ENCODE assay signal across 13 mouse cellular contexts in genomic region chr10:128502341-128502740, GRCm38 (mm10). TPM values are rescaled to one million over a fixed set of nuclear protein-coding genes. Genes with fewer than 3 reads are reported as not detected.
DNase-seq lines count a peak whose midpoint lies in the region; ATAC-seq and TF ChIP-seq lines count a peak whose summit lies in the region.
"Had no signal": no experiment of that assay in that cellular context is flagged by ENCODE, and none has a peak within 500 bp of the region (broad histone marks: within the 10 kb centered on the region; RNA-seq: fewer than 3 reads in every experiment).

No protein-coding gene starts in this region.

- 0 out of 2 replicates have a peak, but pooled peaks have one; percentile 41 for TF ChIP-seq EP300 in heart, adult 2 months (IDR thresholded peaks at IDR 0.05; ENCODE audit: insufficient read depth, low read depth, low read length)

- peak overlapping the region; percentile 79 for H3K27ac ChIP-seq in heart, adult 2 months
- H3K27ac ChIP-seq in heart, embryonic 11.5 days (ENCODE audit: low read depth, low read length): no peak overlapping the region
- peak overlapping the region; percentile 64 for H3K27ac ChIP-seq in liver, embryonic 13.5 days
- H3K27ac ChIP-seq: heart, embryonic 13.5 days; hindbrain, embryonic 15.5 days; neural tube, embryonic 15.5 days had no signal

- peak; percentile 39; the same call in 1 of the 2 replicates for TF ChIP-seq POLR2A in heart, adult 2 months (IDR thresholded peaks at IDR 0.05; ENCODE audit: insufficient read depth, low read depth, low read length)

- no peaks in the 10 kb centered on the region for H3K9me3 ChIP-seq in heart, embryonic 11.5 days (replicated peaks; ENCODE audit: control insufficient read depth, low read length)
- no peaks in the 10 kb centered on the region for H3K9me3 ChIP-seq in liver, embryonic 13.5 days (replicated peaks)
- H3K9me3 ChIP-seq: heart, embryonic 13.5 days; hindbrain, embryonic 15.5 days; neural tube, embryonic 15.5 days had no signal

- peak overlapping the region; percentile 32 for H3K9ac ChIP-seq in heart, adult 2 months (ENCODE audit: low read depth, low read length)
- H3K9ac ChIP-seq in heart, embryonic 11.5 days (ENCODE audit: low read depth, low read length): no peak overlapping the region
- no peak overlapping the region for H3K9ac ChIP-seq in liver, embryonic 13.5 days
- H3K9ac ChIP-seq: heart, embryonic 13.5 days; hindbrain, embryonic 15.5 days; neural tube, embryonic 15.5 days had no signal

- no peaks in the 10 kb centered on the region for H3K36me3 ChIP-seq in heart, adult 2 months (ENCODE audit: control insufficient read depth, insufficient read depth, low read length)
- no peaks in the 10 kb centered on the region for H3K36me3 ChIP-seq in heart, embryonic 11.5 days (ENCODE audit: control insufficient read depth, insufficient read depth, low read length)
- no peaks in the 10 kb centered on the region for H3K36me3 ChIP-seq in liver, embryonic 13.5 days
- H3K36me3 ChIP-seq: hindbrain, embryonic 15.5 days; neural tube, embryonic 15.5 days had no signal

- H3K4me3 ChIP-seq in heart, adult 2 months: peak overlapping the region; percentile 21; the same call in 1 of the 2 replicates
- H3K4me3 ChIP-seq in heart, embryonic 11.5 days (ENCODE audit: low read depth, low read length): no peak overlapping the region
- H3K4me3 ChIP-seq in liver, embryonic 13.5 days (replicated peaks): no peak overlapping the region
- H3K4me3 ChIP-seq: heart, embryonic 13.5 days; hindbrain, embryonic 15.5 days; neural tube, embryonic 15.5 days had no signal

- intact Hi-C loops in heart, adult 2 months (cut with DNase I): no loop called here
- intact Hi-C loops in left cerebral cortex, postnatal 36 days (cut with DNase I): no loop called here

- no peak for TF ChIP-seq CTCF in heart, adult 2 months (IDR thresholded peaks at IDR 0.05)

- H3K4me1 ChIP-seq in heart, adult 2 months (ENCODE audit: control insufficient read depth, insufficient read depth, low read length): peaks cover 6% of the 10 kb centered on the region
- H3K4me1 ChIP-seq in heart, embryonic 11.5 days (ENCODE audit: control insufficient read depth, insufficient read depth, low read length): peaks cover 4% of the 10 kb centered on the region
- H3K4me1 ChIP-seq in liver, embryonic 13.5 days (replicated peaks): peaks cover 66% of the 10 kb centered on the region

- ATAC-seq in heart, embryonic 11.5 days (replicated peaks; ENCODE audit: insufficient number of reproducible peaks, low FRiP score, low TSS enrichment): no peak
- no peak for ATAC-seq in liver, embryonic 13.5 days (ENCODE audit: low read depth)
- no peak for ATAC-seq in megakaryocyte-erythroid progenitor cell, adult 5-6 weeks (replicated peaks; ENCODE audit: low FRiP score, low TSS enrichment, poor library complexity, severe bottlenecking)
- ATAC-seq: midbrain, embryonic 16.5 days had no signal

- no peak overlapping the region for H3K4me2 ChIP-seq in heart, embryonic 11.5 days
- H3K4me2 ChIP-seq in liver, embryonic 13.5 days: no peak overlapping the region
- H3K4me2 ChIP-seq: heart, embryonic 13.5 days; hindbrain, embryonic 15.5 days; neural tube, embryonic 15.5 days had no signal

- WGBS in heart, adult 2 months: 39% methylated on average over 5 of the region's 5 CpGs
- 79% methylated on average over 5 of the region's 5 CpGs for WGBS in heart, embryonic 11.5 days (ENCODE audit: insufficient replicate concordance)
- 65% methylated on average over 5 of the region's 5 CpGs for WGBS in liver, embryonic 13.5 days (ENCODE audit: insufficient replicate concordance)

- H3K27me3 ChIP-seq in heart, adult 2 months (ENCODE audit: control insufficient read depth, insufficient read depth, low read length): no peaks in the 10 kb centered on the region
- no peaks in the 10 kb centered on the region for H3K27me3 ChIP-seq in heart, embryonic 11.5 days (ENCODE audit: control insufficient read depth, insufficient read depth, low read length)
- H3K27me3 ChIP-seq in liver, embryonic 13.5 days: no peaks in the 10 kb centered on the region
- H3K27me3 ChIP-seq: heart, embryonic 13.5 days; hindbrain, embryonic 15.5 days; neural tube, embryonic 15.5 days had no signal

- no peaks in the 10 kb centered on the region; the same call in 1 of the 2 replicates for H3K79me2 ChIP-seq in heart, adult 2 months (replicated peaks; ENCODE audit: control insufficient read depth, insufficient read depth, low read length)

- peak; percentile 56 to 75 for DNase-seq in heart, adult 2 months
- peak; percentile 40 for DNase-seq in 416B (ENCODE audit: low read depth)
- DNase-seq in adrenal gland, adult 8-10 months: peak; percentile 73
- DNase-seq in liver, embryonic 13.5 days: no peak
- DNase-seq in cerebellum, adult 11 months: no peak
- DNase-seq in left cerebral cortex, postnatal 36 days (ENCODE audit: low spot score in 2 of 2): no peak
- DNase-seq: lung, postnatal 10 days had no signal

RNA-seq across cellular contexts. Expression of gene Myl6b, which starts 3.9 kb away (rescaled TPM):
- 1 to 10 TPM; 3.5 to 3.8 TPM for total RNA-seq in heart, adult 2 months (2021)
- polyA plus RNA-seq in heart, adult 2 months (2012; rRNA removed): 2.9 and 4.1 TPM in 2 replicates
- polyA plus RNA-seq in heart, embryonic 11.5 days (2014; fragmentation: Nextera tagmentation; extraction: Ambion mirVana): 3.3 and 5.4 TPM in 2 replicates
- 10 to 100 TPM in 2 of 4 experiments, 1 to 10 TPM in 2; 4.8 to 11.6 (median 7.9) TPM for total RNA-seq in adrenal gland, adult 8-10 months (2022)
- polyA plus RNA-seq in liver, embryonic 13.5 days (2015; fragmentation: Nextera tagmentation; extraction: Ambion mirVana): 1.2 and 1.3 TPM in 2 replicates
- total RNA-seq in left cerebral cortex, postnatal 36 days (2021): 10 to 100 TPM; 26.3 to 27.0 TPM
- total RNA-seq in megakaryocyte-erythroid progenitor cell, adult 5-6 weeks (2014; fragmentation: Nextera tagmentation): 3.7 and 6.3 TPM in 2 replicates
- 0.56 TPM in 1 of 2 replicates, not detected in the other for total RNA-seq in megakaryocyte-erythroid progenitor cell, adult 5-6 weeks (2017)

RNA-seq across cellular contexts. Expression of gene Myl6, which starts 8.4 kb away (rescaled TPM):
- total RNA-seq in heart, adult 2 months (2021): 100 to 1,000 TPM; 242 to 302 TPM
- polyA plus RNA-seq in heart, adult 2 months (2012; rRNA removed): 379 and 468 TPM in 2 replicates
- 1,242 and 1,345 TPM in 2 replicates for polyA plus RNA-seq in heart, embryonic 11.5 days (2014; fragmentation: Nextera tagmentation; extraction: Ambion mirVana)
- 100 to 1,000 TPM; 760 to 841 (median 820) TPM for total RNA-seq in adrenal gland, adult 8-10 months (2022)
- 498 and 524 TPM in 2 replicates for polyA plus RNA-seq in liver, embryonic 13.5 days (2015; fragmentation: Nextera tagmentation; extraction: Ambion mirVana)
- 100 to 1,000 TPM; 547 to 629 TPM for total RNA-seq in left cerebral cortex, postnatal 36 days (2021)
- total RNA-seq in megakaryocyte-erythroid progenitor cell, adult 5-6 weeks (2014; fragmentation: Nextera tagmentation): 655 and 828 TPM in 2 replicates
- total RNA-seq in megakaryocyte-erythroid progenitor cell, adult 5-6 weeks (2017): 663 and 819 TPM in 2 replicates

RNA-seq across cellular contexts. Expression of gene Esyt1, which starts 23.3 kb away (rescaled TPM):
- total RNA-seq in heart, adult 2 months (2021): 10 to 100 TPM; 16.4 to 17.9 TPM
- polyA plus RNA-seq in heart, adult 2 months (2012; rRNA removed): 23.6 and 24.7 TPM in 2 replicates
- 14.5 and 18.7 TPM in 2 replicates for polyA plus RNA-seq in heart, embryonic 11.5 days (2014; fragmentation: Nextera tagmentation; extraction: Ambion mirVana)
- 10 to 100 TPM; 22.8 to 44.9 (median 33.2) TPM for total RNA-seq in adrenal gland, adult 8-10 months (2022)
- polyA plus RNA-seq in liver, embryonic 13.5 days (2015; fragmentation: Nextera tagmentation; extraction: Ambion mirVana): 9.9 and 10.6 TPM in 2 replicates
- total RNA-seq in left cerebral cortex, postnatal 36 days (2021): 1 to 10 TPM; 8.5 to 9.0 TPM
- total RNA-seq in megakaryocyte-erythroid progenitor cell, adult 5-6 weeks (2014; fragmentation: Nextera tagmentation): 49.7 and 53.8 TPM in 2 replicates
- 59.2 and 66.2 TPM in 2 replicates for total RNA-seq in megakaryocyte-erythroid progenitor cell, adult 5-6 weeks (2017)

RNA-seq across cellular contexts. Expression of gene Smarcc2, which starts 43.3 kb away (rescaled TPM):
- 10 to 100 TPM; 75.5 to 77.6 TPM for total RNA-seq in heart, adult 2 months (2021)
- 49.1 and 61.1 TPM in 2 replicates for polyA plus RNA-seq in heart, adult 2 months (2012; rRNA removed)
- 70.8 and 82.8 TPM in 2 replicates for polyA plus RNA-seq in heart, embryonic 11.5 days (2014; fragmentation: Nextera tagmentation; extraction: Ambion mirVana)
- total RNA-seq in adrenal gland, adult 8-10 months (2022): 100 to 1,000 TPM; 103 to 155 (median 127) TPM
- 18.5 and 30.1 TPM in 2 replicates for polyA plus RNA-seq in liver, embryonic 13.5 days (2015; fragmentation: Nextera tagmentation; extraction: Ambion mirVana)
- total RNA-seq in left cerebral cortex, postnatal 36 days (2021): 100 to 1,000 TPM; 238 to 245 TPM
- 98.5 and 119 TPM in 2 replicates for total RNA-seq in megakaryocyte-erythroid progenitor cell, adult 5-6 weeks (2014; fragmentation: Nextera tagmentation)
- total RNA-seq in megakaryocyte-erythroid progenitor cell, adult 5-6 weeks (2017): 62.9 and 73.3 TPM in 2 replicates

RNA-seq across cellular contexts. Expression of gene Zc3h10, which starts 45.2 kb away (rescaled TPM):
- total RNA-seq in heart, adult 2 months (2021): 1 to 10 TPM; 7.5 to 7.6 TPM
- 6.6 and 6.8 TPM in 2 replicates for polyA plus RNA-seq in heart, adult 2 months (2012; rRNA removed)
- 7.7 and 8.0 TPM in 2 replicates for polyA plus RNA-seq in heart, embryonic 11.5 days (2014; fragmentation: Nextera tagmentation; extraction: Ambion mirVana)
- 10 to 100 TPM; 12.9 to 15.0 (median 13.6) TPM for total RNA-seq in adrenal gland, adult 8-10 months (2022)
- 6.2 and 7.1 TPM in 2 replicates for polyA plus RNA-seq in liver, embryonic 13.5 days (2015; fragmentation: Nextera tagmentation; extraction: Ambion mirVana)
- total RNA-seq in left cerebral cortex, postnatal 36 days (2021): 10 to 100 TPM; 14.2 to 15.0 TPM
- 5.6 and 6.7 TPM in 2 replicates for total RNA-seq in megakaryocyte-erythroid progenitor cell, adult 5-6 weeks (2014; fragmentation: Nextera tagmentation)
- 8.3 and 10.2 TPM in 2 replicates for total RNA-seq in megakaryocyte-erythroid progenitor cell, adult 5-6 weeks (2017)

Comparison
In these comparisons a context has a peak if more than half of its experiments do, and no peak if none do; other contexts are left out.
1. DNase-seq: peak in heart, adult 2 months (2 of 2), 416B (single experiment) and adrenal gland, adult 8-10 months (single experiment); none in liver, embryonic 13.5 days (single experiment), cerebellum, adult 11 months (single experiment) and left cerebral cortex, postnatal 36 days (0 of 2).